27 mouse cellular contexts compared by ENCODE assay signal in genomic region chr15:9473188-9473587, GRCm38 (mm10). TPM values are rescaled to one million over a fixed set of nuclear protein-coding genes. Genes with fewer than 3 reads are reported as not detected.
"Had no signal": no experiment of that assay in that cellular context is flagged by ENCODE, and none has a peak within 500 bp of the region (broad histone marks: within the 10 kb centered on the region; RNA-seq: fewer than 3 reads in every experiment).

No protein-coding gene starts in this region.

- ATAC-seq: forebrain, postnatal 0 days; hindbrain, postnatal 0 days had no signal

- H3K4me3 ChIP-seq: heart, adult 2 months; heart, embryonic 13.5 days; heart, embryonic 15.5 days; hindbrain, embryonic 13.5 days; hindbrain, embryonic 15.5 days; kidney, embryonic 15.5 days; layer of hippocampus, adult 2 months; left cerebral cortex, adult 2 months; limb, embryonic 10.5 days; limb, embryonic 12.5 days had no signal

- H3K9me3 ChIP-seq: heart, embryonic 15.5 days; hindbrain, embryonic 13.5 days; hindbrain, embryonic 15.5 days; kidney, embryonic 15.5 days; limb, embryonic 10.5 days; limb, embryonic 12.5 days had no signal

- H3K36me3 ChIP-seq: heart, embryonic 13.5 days; heart, embryonic 15.5 days; hindbrain, embryonic 13.5 days; hindbrain, embryonic 15.5 days; kidney, embryonic 15.5 days; limb, embryonic 10.5 days; limb, embryonic 12.5 days had no signal

- H3K9ac ChIP-seq: forebrain, postnatal 0 days; heart, embryonic 13.5 days; heart, embryonic 15.5 days; hindbrain, embryonic 13.5 days; hindbrain, embryonic 15.5 days; kidney, embryonic 15.5 days; limb, embryonic 12.5 days had no signal

- H3K4me2 ChIP-seq: heart, embryonic 11.5 days; heart, embryonic 13.5 days; heart, embryonic 15.5 days; hindbrain, embryonic 13.5 days; hindbrain, embryonic 15.5 days; kidney, embryonic 15.5 days; limb, embryonic 12.5 days had no signal

- H3K4me1 ChIP-seq: heart, embryonic 15.5 days; hindbrain, embryonic 13.5 days; hindbrain, embryonic 15.5 days; kidney, embryonic 15.5 days; limb, embryonic 10.5 days; limb, embryonic 12.5 days had no signal

- DNase-seq: forebrain, postnatal 0 days; gastrocnemius, postnatal 14 days; gastrocnemius, postnatal 36 days; heart, adult 2 months; heart, postnatal 14 days; heart, postnatal 36 days; kidney, adult 11 months; kidney, adult 2 months; kidney, adult 9 months; kidney, postnatal 14 days; kidney, postnatal 4 days had no signal

- H3K27ac ChIP-seq: heart, adult 2 months; heart, embryonic 13.5 days; hindbrain, embryonic 13.5 days; hindbrain, embryonic 15.5 days; hindbrain, postnatal 0 days; kidney, embryonic 15.5 days; kidney, postnatal 0 days; layer of hippocampus, adult 2 months; left cerebral cortex, adult 2 months; limb, embryonic 10.5 days; limb, embryonic 12.5 days had no signal

- H3K27me3 ChIP-seq: heart, embryonic 13.5 days; heart, embryonic 15.5 days; hindbrain, embryonic 13.5 days; hindbrain, embryonic 15.5 days; kidney, embryonic 15.5 days; limb, embryonic 12.5 days had no signal

RNA-seq across cellular contexts. Expression of gene Capsl, which starts 37.4 kb away (rescaled TPM):
- total RNA-seq: gastrocnemius, adult 18-20 months; gastrocnemius, adult 8-10 months; gastrocnemius, postnatal 14 days; gastrocnemius, postnatal 36 days; heart, adult 2 months; heart, postnatal 36 days had no signal
- polyA plus RNA-seq: heart, postnatal 0 days; liver, adult 2 months had no signal

RNA-seq across cellular contexts. Expression of gene Il7r, which starts 56.8 kb away (rescaled TPM):
- total RNA-seq: hindbrain, postnatal 0 days had no signal
- polyA plus RNA-seq: forebrain, postnatal 0 days; hindbrain, embryonic 13.5 days; limb, embryonic 10.5 days had no signal
